Mouse (Mus musculus) cerebellum, adult 2 months (tissue): ENCODE measurements around the gene Slit1. TPM values are rescaled to one million over a fixed set of nuclear protein-coding genes. Genes with fewer than 3 reads are reported as not detected.

Experiments used
- DNase-seq, 2 experiments: peaks; one replicate each; pipeline ENCODE4 v3.0.0; 2021
- H3K27ac ChIP-seq: fragments of 200-500 bp; 2 replicates; pipeline ENCODE4 v1.5.1; 2012; ENCODE audit warnings: low read length, control low read depth, inconsistent platforms; ENCODE audit not compliant: insufficient read depth
- H3K27me3 ChIP-seq: fragments of 200-500 bp; 2 replicates; pipeline ENCODE4 v1.6.1; 2012; ENCODE audit warnings: inconsistent platforms, mild to moderate bottlenecking, low read length, moderate library complexity; ENCODE audit not compliant: control insufficient read depth, insufficient read depth
- H3K4me1 ChIP-seq: fragments of 200-500 bp; 2 replicates; pipeline ENCODE4 v1.6.1; 2011; ENCODE audit warnings: low read length; ENCODE audit not compliant: control insufficient read depth, insufficient read depth
- H3K4me3 ChIP-seq: fragments of 200-500 bp; replicated peaks from 2 replicates; pipeline ENCODE3; 2011; ENCODE audit warnings: mild to moderate bottlenecking, low read depth, low read length, control low read depth; ENCODE audit not compliant: insufficient read depth
- CTCF ChIP-seq: fragments of 200-500 bp; IDR thresholded peaks from 2 replicates; pipeline ENCODE4 v1.5.1; 2011; ENCODE audit warnings: low read depth, mild to moderate bottlenecking, control low read depth, low read length, moderate library complexity, borderline replicate concordance; ENCODE audit not compliant: insufficient read depth
- POLR2A ChIP-seq: fragments of 200-500 bp; IDR thresholded peaks from 2 replicates; pipeline ENCODE4 v1.6.1; 2011; ENCODE audit warnings: low read length, control low read depth, borderline replicate concordance; ENCODE audit not compliant: insufficient read depth
- WGBS: fragments of 180-500 bp; shearing (Covaris S2); methylation state at CpG from one replicate; pipeline ENCODE4 v1.1.7; 2018; 5-methylcytosine and 5-hydroxymethylcytosine counted together
- polyA plus RNA-seq: library from polyadenylated mRNA; depleted of rRNA; stranded (reverse); fragments of >200 nt; gene quantifications from 2 replicates; pipeline ENCODE4 v1.2.3, GENCODE M21; 2012; rRNA removed

The Slit1 gene
- polyA plus RNA-seq = 3.9 and 4.9 TPM in 2 replicates

- Histone ChIP-seq H3K4me1 (0 out of 2 replicates have a peak, but pooled peaks cover 3% of the 10 kb centered on the region), H3K4me3 (peak within 1 kb of the TSS; percentile 34), H3K27ac (no peak within 1 kb of the TSS), H3K27me3 (peaks cover 2% of the 10 kb centered on the region; the same call in 1 of the 2 replicates)
- TF ChIP-seq POLR2A (no peak), CTCF (no peak)
- WGBS = under 1% methylated on average over 41 of the region's 44 CpGs
- no peak for DNase-seq
These were observed at the start of gene Slit1 for GRCm38 (mm10) chr19:41743396-41743795. Gene Slit1 (minus strand): TSS chr19:41743665.

DNA sequence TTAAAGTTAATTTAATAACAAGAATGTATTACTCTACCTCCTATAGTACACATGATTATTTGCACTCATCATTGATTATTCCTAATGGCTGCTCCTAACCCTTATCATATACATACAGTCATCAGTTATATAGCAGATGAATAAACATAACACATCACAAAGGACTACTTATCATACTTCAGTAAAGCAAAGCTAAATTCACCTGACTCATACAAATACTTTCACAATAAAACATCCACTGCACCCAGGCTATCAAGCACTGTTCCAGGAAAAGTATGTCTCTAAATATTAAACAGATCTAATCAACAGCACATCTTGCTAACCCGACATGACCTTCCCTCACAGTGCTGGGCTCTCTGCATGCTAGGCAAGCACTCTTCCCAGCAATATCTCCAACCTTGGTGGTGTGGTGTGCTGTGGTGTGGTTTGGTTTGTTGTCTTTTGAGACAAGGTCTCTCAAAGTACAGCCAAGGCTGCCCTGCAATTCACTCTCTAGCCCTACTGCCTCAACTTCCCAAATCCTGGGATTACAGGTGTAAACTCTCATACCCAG is 49.5 kb upstream of the Slit1 start:
- no peaks in the 10 kb centered on the region for H3K4me1 ChIP-seq
- H3K27me3 ChIP-seq = no peaks in the 10 kb centered on the region
- 81% methylated on average over 1 of the region's 1 CpGs for WGBS
- no peak overlapping the region for H3K4me3 ChIP-seq
- DNase-seq = no peak
- no peak overlapping the region for H3K27ac ChIP-seq
- TF ChIP-seq CTCF (no peak), POLR2A (no peak)

- H3K27me3 ChIP-seq = no peaks in the 10 kb centered on the region
- no peak for DNase-seq
- TF ChIP-seq CTCF (no peak), POLR2A (no peak)
- H3K4me3 ChIP-seq = no peak overlapping the region
- 94% methylated on average over 2 of the region's 2 CpGs for WGBS
- no peak overlapping the region for H3K27ac ChIP-seq
- H3K4me1 ChIP-seq = no peaks in the 10 kb centered on the region
These were observed 47.9 kb upstream of the Slit1 start for GRCm38 (mm10) chr19:41791384-41791783.

DNA sequence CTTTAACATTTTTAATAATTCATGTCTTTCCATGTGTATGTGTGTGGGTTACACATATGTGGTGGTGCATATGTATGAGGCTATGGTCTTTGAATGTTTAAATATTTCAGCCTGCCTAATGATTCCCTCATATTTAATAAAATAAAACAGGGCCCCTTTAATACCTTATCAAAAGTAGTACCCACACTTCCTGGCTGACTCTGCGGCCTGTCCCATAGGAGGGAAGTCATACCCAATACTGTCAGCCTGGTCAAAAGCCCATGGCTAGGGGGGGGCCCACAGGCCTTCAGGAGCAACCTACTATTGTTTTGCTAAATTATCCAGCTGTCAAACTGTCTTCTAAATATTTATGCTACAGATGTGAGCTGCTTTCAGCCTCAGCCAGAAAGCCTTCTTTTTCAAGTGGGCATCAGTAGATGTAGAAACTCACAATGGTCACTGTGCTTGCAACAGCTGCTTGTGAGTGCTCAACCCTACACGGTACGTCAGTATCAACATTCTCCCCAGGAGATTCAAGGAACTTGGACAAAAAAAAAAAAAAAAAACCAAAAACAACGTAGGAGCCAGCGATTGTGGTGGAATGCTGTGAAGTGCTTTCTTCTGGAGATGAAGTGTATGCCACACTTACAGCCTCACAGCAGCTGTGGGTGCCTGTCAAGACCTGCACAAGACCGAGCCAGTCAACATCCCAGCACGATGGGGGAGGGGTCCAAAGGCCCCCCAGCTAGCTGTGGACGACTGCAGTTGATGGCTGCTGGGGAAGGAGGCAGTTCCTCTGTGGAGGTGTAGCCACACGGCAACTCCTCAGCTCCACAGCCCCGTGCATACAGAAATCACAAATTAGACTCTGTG is 45.9 kb upstream of the Slit1 start:
- no peaks in the 10 kb centered on the region for H3K4me1 ChIP-seq
- 66% methylated on average over 10 of the region's 10 CpGs for WGBS
- H3K27ac ChIP-seq = no peak overlapping the region
- H3K27me3 ChIP-seq = no peaks in the 10 kb centered on the region
- DNase-seq = no peak
- no peak for TF ChIP-seq CTCF
- TF ChIP-seq POLR2A = no peak
- no peak overlapping the region for H3K4me3 ChIP-seq

DNA sequence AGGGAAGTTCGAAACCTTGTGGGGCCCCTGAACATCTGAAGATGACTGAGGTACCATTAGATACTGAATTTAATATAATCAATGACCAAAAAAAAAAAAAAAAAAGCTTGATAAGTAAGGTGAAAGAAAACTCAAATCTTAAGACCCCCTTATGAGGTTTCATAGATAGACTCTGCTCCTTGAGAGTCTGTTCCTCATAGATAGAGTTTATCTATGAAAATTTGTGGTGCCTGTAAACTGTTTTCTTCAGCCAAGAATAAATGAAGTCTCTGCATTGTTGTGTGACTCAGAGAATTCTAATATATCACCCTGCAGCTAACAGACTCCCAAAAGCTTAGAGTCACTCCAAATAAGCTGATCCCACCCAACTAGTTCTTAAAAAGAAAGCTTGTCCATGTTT is 43.4 kb upstream of the Slit1 start:
- DNase-seq = no peak
- H3K27me3 ChIP-seq = no peaks in the 10 kb centered on the region
- WGBS = 94% methylated on average over 1 of the region's 1 CpGs

DNA sequence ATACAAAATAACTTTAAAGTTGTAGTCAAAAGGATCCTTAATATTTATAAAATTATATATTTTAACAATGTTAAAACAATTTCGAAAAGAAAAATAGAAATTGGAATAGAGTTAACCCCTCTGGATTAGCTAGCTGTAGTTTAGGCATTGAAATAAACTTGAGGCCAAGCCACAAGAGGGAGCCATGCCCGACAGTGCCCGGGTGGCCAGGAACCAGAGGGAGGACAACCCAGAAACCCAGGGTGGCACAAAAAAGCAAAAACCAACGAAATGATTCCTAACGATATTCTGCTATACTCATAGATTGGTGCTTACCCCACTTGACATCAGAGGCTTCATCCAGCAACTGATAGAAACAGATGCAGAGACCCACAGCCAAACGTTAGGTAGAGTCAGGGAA is 34.0 kb upstream of the Slit1 start:
- DNase-seq = no peak
- H3K4me3 ChIP-seq = no peak overlapping the region
- H3K4me1 ChIP-seq = no peaks in the 10 kb centered on the region
- H3K27ac ChIP-seq = no peak overlapping the region
- no peaks in the 10 kb centered on the region for H3K27me3 ChIP-seq
- 73% methylated on average over 6 of the region's 6 CpGs for WGBS
- no peak for TF ChIP-seq POLR2A
- peak; percentile 43; the same call in 1 of the 2 replicates for TF ChIP-seq CTCF

More for the DNA sequence above, 43.4 kb upstream of the Slit1 start:
- Histone ChIP-seq H3K27ac (no peak overlapping the region), H3K4me3 (no peak overlapping the region), H3K4me1 (no peaks in the 10 kb centered on the region)
- TF ChIP-seq CTCF = no peak
- TF ChIP-seq POLR2A = no peak

DNA sequence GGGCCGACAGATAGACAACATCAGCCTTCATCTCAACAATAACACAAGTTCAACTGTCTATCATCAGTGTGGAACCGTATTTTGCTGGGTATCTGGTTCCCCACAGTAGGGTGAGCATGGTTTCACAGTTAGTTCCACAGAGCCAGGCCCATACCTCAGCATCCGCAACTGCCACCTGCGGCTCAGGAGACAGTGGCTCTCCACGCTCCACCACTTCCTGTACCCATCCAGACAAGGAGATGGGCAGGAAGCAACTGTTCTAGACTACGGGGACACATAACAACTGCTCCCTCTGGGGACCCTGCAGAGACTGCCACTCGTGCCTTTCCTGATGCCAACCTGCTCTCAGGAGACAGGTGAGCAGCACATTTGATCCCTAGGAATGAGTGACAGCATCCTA is 25.2 kb upstream of the Slit1 start:
- H3K4me1 ChIP-seq = no peaks in the 10 kb centered on the region
- no peak overlapping the region for H3K27ac ChIP-seq
- no peak overlapping the region for H3K4me3 ChIP-seq
- H3K27me3 ChIP-seq = no peaks in the 10 kb centered on the region
- DNase-seq = no peak
- WGBS = 85% methylated on average over 7 of the region's 7 CpGs
- TF ChIP-seq CTCF (no peak), POLR2A (no peak)

GRCm38 (mm10) chr19:41766628-41767027 is 23.2 kb upstream of the Slit1 start:
- WGBS = 92% methylated on average over 5 of the region's 5 CpGs
- Histone ChIP-seq H3K4me3 (no peak overlapping the region), H3K4me1 (no peaks in the 10 kb centered on the region), H3K27ac (no peak overlapping the region), H3K27me3 (no peaks in the 10 kb centered on the region)
- no peak for DNase-seq
- TF ChIP-seq POLR2A (no peak), CTCF (no peak)
